Mouse (Mus musculus): ENCODE results near the gene Ppp4r1. TPM values are rescaled to one million over a fixed set of nuclear protein-coding genes. Genes with fewer than 3 reads are reported as not detected.

Gene Ppp4r1
- total RNA-seq, 2 experiments from 2014 or later = 23.8 to 28.5 TPM

GRCm38 (mm10) chr17:65770982-65771915, 11.1 kb upstream of the Ppp4r1 start:
- intact Hi-C loops (cut with DNase I) = loop anchor here (5.0 kb wide), 1 partner anchor 59 kb away; no protein-coding TSS in a partner anchor
- DNase-seq = no peak

DNA sequence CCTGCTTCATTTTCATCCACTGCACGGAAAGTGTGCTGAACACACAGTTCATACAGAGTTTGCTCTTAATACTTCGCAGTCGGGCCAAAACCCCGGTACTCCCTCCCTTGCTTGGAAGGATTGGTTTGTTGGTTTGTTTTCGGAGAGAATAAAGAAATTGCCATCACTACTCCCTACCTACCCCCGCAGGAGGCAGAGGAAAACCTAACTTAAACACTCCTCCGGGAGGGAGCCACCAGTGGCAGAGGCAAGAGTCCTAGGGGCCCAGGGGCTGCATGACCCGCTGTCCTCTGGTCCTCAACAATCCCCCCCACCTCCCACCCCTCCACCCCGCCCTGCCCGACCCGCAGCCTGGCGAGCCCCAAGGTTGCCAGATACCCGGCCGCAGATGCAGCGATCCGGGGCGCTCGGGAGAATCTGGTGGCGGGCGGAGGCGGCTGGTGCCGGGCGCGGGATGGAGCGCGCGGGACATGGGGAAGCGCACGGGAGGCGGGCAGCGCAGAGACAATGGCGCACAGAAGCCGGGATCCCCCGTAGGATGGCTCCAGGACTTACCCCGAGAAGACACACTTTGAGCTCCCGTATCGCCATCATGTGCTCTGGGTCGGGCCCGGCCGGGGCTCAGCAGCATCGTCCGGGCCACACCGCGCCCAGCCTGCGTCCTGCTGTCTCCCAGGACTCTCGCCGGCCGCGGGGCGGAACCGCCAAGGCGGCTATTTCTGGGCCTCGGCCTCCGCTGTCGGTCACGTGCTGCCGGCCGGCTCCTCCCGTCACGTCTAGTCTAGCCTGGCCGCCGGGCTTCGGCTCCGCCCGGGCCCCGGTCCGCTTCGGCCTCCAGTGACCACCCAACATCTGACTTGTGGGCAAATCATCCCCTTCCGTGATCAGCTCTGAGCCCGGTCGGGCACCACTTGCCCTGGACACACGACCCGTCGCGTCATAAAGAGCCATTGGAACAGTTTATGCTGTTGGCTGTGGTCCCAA, 10.1 kb upstream of the Ppp4r1 start, which contains the start of gene Rab31:
Rab31 (minus strand) TSS at position 802 of the 984 bp plus-strand sequence.
- peak; percentile 80 to 83 for DNase-seq
- intact Hi-C loops (cut with DNase I) = loop anchor here (5.0 kb wide), 1 partner anchor 60 kb away; no protein-coding TSS in a partner anchor

- intact Hi-C loops (cut with DNase I) = loop anchor here (5.0 kb wide), 1 partner anchor 61 kb away; no protein-coding TSS in a partner anchor
- no peak for DNase-seq
Measured at GRCm38 (mm10) chr17:65773617-65774016, 8.8 kb upstream of the Ppp4r1 start.

DNA sequence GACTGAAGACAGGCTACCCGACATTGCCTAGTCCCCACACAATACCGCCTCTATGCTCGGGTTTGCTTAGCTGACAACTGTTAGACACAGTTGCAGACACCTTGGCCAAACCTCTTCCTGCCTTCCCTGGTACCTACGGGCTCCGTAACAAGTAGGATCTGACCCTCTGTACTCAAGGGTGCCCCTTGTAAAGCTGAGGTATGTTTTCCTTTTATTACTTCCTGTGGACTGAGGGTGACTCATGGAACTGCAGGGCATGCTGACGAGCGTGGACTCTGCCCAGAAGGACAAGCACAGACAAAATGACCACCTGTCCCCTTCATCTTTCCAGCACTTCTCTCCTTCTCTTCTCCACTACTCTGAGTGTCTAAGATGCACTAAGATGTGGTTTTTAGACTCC, 7.9 kb upstream of the Ppp4r1 start:
- DNase-seq = no peak
- intact Hi-C loops (cut with DNase I) = loop anchor here (5.0 kb wide), 1 partner anchor 62 kb away; no protein-coding TSS in a partner anchor

DNA sequence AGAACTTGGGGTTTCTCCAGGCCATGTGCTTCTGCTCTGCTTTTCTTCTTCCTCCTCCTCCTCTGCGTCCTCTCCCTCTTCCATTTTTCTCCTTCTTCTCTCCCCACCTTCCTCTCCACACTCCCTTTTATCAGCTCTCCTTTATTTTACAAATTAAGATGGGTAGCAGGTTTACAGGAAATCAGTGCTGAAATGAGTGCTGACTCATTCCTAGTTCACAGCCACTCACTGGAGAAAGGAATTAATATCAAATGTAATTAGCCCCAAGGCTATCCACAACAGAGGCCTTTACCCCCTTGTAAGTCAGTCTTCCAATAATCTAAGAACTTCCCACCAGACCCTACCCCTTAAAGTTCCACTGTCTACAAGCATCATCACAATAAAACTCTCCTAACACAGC, 6.1 kb upstream of the Ppp4r1 start:
- intact Hi-C loops (cut with DNase I) = no loop called here
- DNase-seq = no peak

DNA sequence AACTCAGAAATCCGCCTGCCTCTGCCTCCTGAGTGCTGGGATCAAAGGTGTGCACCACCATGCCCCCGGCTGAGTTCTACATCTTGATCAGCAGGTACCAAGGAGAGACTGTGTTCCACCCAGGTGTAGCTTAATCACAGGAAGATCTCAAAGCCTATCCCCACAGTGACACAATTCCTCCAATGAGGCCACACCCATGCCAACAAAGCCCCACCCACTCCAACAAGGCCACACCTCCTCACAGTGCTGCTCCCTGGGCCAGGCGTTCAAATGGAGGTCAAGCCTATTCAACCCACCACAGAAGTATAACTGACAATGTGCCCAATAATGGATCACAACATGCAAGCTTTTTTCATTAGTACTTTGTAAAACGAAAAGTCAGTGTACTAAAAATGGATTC, 4.9 kb upstream of the Ppp4r1 start:
- no peak for DNase-seq
- intact Hi-C loops (cut with DNase I) = no loop called here

- intact Hi-C loops (cut with DNase I) = loop anchor here (5.0 kb wide), 1 partner anchor 169 kb away; the partner anchor contains the start of gene Vapa
- no peak for DNase-seq
Measured at GRCm38 (mm10) chr17:65780970-65781369, 1.4 kb upstream of the Ppp4r1 start.

DNA sequence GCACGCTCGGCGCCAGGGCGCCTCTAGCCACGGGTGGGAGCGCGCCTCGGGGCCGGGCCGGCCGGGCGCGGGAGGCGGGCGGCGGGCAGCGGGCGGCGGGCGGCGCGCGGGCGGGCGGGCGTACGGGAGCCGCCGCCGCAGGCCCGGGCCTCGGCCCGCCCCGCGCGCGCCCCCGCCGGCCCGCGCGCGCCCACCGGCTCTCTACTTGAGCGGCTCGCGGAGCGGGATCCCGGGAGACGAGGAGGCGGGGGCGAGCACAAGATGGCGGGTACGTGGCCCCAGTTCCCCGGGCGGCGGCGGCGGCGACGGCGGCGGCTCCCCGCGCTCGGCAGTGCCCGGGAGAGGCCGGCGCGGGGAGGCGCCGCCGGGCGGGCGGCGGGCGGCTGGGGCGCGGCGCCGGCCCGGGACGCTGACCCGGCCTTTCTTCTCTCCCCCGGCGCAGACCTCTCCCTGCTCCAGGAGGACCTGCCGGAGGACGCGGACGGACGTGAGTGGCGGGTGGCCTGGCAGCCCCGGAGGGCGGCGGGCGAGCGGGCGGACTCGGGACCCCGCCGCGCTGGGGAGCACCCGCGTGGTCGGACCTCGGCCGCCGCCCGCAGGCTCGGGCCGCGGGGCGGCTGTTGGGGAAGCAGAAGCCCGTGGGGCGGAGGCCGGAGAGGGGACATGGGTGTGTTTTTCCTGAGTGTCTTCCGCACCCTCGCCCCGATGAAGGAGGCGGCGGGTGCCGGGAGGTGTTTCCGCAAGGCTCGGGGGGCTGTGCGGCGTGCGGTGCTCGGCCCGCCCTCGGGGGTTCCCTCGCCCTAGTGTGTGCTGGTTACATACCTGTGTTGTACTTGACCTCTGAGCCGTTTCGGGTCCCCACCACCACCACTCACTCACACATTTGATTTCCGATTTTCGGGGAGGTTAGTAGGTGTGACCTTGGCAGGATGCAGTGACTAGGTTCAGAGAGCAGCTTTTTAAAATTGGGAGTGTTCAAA, 1.1 kb downstream of the Ppp4r1 start:
- intact Hi-C loops (cut with DNase I) = loop anchor here (5.0 kb wide), 1 partner anchor 171 kb away; the partner anchor contains the start of gene Vapa
- peak; percentile 59 to 64 for DNase-seq

- intact Hi-C loops (cut with DNase I) = loop anchor here (5.0 kb wide), 1 partner anchor 172 kb away; the partner anchor contains the start of gene Vapa
- no peak for DNase-seq
Measured at GRCm38 (mm10) chr17:65784610-65785140, 2.3 kb downstream of the Ppp4r1 start.

DNA sequence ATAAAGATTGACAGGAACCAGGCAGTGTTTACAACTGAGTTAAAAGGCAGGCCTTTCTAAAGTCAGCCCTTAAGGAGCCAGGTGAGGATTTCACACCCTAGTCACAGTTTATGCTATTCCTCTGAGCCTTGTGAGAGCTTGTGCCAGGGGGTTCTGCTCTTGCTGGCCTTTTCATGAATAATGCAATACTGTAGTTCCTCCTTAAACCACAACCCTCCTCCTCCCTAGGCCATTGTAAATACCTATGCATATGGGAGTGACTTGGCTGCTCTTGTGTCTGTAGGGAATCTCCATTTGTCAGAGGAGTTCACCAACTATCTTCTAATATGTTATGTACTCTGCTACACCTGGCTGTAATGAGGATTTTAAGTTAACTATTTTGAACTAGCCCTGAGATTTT, 3.3 kb downstream of the Ppp4r1 start:
- no peak for DNase-seq
- intact Hi-C loops (cut with DNase I) = no loop called here

- intact Hi-C loops (cut with DNase I) = no loop called here
- DNase-seq = no peak
Measured at GRCm38 (mm10) chr17:65786225-65786624, 3.9 kb downstream of the Ppp4r1 start.

DNA sequence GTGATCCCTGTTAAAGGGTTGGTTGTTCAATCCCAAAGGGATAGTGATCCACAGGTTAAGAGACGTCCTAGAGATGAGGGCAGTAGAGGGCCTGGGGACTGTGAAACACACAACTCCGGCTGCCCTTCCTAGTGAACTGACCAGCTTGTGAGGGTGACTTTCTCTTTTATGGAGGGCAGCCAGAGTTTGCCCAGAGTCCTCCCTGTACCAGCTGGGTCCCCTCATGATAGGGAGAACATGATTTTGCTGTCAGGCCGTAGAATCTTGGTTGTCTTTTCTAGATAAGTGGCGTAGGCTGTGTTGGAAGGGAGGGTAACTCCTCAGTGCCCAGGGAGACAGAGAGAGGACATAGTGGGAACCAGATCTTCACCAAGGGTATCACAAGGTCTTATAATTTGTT, 4.9 kb downstream of the Ppp4r1 start:
- no peak for DNase-seq
- intact Hi-C loops (cut with DNase I) = no loop called here

- intact Hi-C loops (cut with DNase I) = no loop called here
- peak; percentile 50 to 58 for DNase-seq
Measured at GRCm38 (mm10) chr17:65788542-65789291, 6.3 kb downstream of the Ppp4r1 start.

DNA sequence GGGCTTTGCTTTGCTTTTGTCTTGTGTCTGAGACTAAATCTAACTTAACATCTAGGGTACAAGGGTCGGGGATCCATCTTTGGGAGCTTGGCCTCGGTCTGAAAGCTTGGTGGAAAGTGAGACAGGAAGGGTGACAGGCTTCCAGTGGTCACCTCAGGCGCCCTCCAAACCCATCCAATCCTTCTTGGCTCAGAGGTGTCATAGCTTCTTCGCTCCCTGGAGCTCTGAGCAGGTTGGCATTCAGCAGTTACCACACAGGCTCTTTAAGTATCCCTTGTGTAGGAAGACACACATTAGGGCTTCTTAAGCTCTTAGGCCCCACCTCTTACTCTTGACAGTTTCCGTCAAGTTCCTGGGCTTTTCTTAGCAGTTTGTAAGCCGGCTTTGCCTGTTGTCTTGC, 7.2 kb downstream of the Ppp4r1 start:
- no peak for DNase-seq
- intact Hi-C loops (cut with DNase I) = no loop called here

GRCm38 (mm10) chr17:65791161-65791560, 8.8 kb downstream of the Ppp4r1 start:
- intact Hi-C loops (cut with DNase I) = no loop called here
- DNase-seq = no peak

GRCm38 (mm10) chr17:65793307-65793930, 11.0 kb downstream of the Ppp4r1 start:
- DNase-seq = no peak
- intact Hi-C loops (cut with DNase I) = no loop called here

DNA sequence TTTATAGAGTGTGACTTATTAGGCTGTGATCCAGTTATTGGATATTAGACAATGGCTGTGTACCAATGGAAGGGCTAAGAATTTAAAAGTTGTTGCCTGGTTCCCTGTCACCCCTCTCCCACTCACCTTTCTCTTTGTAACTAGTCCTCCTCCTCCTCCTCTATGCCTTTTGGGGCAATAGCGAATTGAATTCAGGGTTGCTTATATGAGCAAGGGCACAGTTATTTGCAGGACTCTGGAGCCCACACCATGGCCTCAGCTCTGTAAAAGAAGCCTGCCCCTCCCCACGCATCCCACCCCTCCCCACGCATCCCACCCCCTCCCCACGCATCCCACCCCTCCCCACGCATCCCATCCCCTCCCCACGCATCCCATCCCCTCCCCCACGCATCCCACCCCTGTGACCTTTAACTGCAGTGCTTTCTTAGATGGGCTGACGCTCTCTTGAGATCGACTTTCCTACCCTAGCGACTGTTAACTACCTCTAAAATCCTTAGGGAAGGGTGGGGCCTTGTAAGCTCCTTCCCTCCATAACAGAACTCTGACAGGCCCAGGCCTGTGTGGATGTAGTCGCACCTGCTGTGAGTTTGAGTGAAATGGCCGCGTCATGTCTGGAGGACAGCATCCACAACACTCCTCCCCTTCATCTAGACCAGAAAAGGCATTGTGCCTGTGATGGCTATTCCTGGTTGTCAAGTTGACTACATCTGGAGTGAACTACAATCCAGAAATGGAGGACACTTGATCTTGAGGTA, 11.9 kb downstream of the Ppp4r1 start:
- intact Hi-C loops (cut with DNase I) = no loop called here
- DNase-seq = no peak

Measured in gastrocnemius, postnatal 36 days (tissue).